ENCODE assay signal across 8 mouse cellular contexts in the genomic region with DNA sequence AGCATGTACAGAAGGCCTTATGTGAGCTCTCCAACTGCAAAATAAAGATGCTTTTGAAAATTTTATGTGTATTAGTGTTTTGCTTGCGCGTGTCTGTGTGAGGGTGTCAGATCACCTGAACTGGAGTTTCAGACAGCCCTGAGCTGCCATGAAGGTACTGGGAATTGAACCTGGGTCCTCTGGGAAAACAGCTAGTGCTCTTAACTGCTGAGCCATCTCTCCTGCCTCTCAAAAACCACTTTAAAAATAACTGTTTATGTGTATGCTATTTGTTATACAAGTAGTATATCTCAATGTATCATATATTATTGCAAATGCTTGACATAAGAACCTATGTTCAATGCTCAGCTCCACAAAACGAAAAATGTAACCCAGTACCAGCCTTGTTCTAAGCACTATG. TPM values are rescaled to one million over a fixed set of nuclear protein-coding genes. Genes with fewer than 3 reads are reported as not detected.
DNase-seq lines count a peak whose midpoint lies in the region; ATAC-seq lines count a peak whose summit lies in the region.

No protein-coding gene starts in this region.

- H3K36me3 ChIP-seq in kidney, embryonic 16.5 days (ENCODE audit: insufficient read depth, low read length) = peaks cover 25% of the 10 kb centered on the region
- peaks cover 31% of the 10 kb centered on the region for H3K36me3 ChIP-seq in embryonic facial prominence, embryonic 14.5 days (ENCODE audit: control insufficient read depth, insufficient read depth, low read length)
- peaks cover 27% of the 10 kb centered on the region for H3K36me3 ChIP-seq in hindbrain, embryonic 14.5 days (replicated peaks; ENCODE audit: control insufficient read depth, insufficient read depth)
- peaks cover 30% of the 10 kb centered on the region for H3K36me3 ChIP-seq in midbrain, embryonic 13.5 days

- no peak overlapping the region for H3K9ac ChIP-seq in kidney, embryonic 16.5 days (replicated peaks; ENCODE audit: low read length)
- H3K9ac ChIP-seq in embryonic facial prominence, embryonic 14.5 days (ENCODE audit: low read depth, low read length) = no peak overlapping the region; the same call in 1 of the 2 replicates
- H3K9ac ChIP-seq in hindbrain, embryonic 14.5 days = peak overlapping the region; percentile 43; the same call in 1 of the 2 replicates
- no peak overlapping the region for H3K9ac ChIP-seq in midbrain, embryonic 13.5 days (replicated peaks)

- no peaks in the 10 kb centered on the region for H3K9me3 ChIP-seq in kidney, embryonic 16.5 days (ENCODE audit: low read length)
- no peaks in the 10 kb centered on the region for H3K9me3 ChIP-seq in embryonic facial prominence, embryonic 14.5 days (ENCODE audit: control insufficient read depth, low read length)
- H3K9me3 ChIP-seq in hindbrain, embryonic 14.5 days (ENCODE audit: control insufficient read depth, low read length) = no peaks in the 10 kb centered on the region
- H3K9me3 ChIP-seq in midbrain, embryonic 13.5 days = no peaks in the 10 kb centered on the region

- H3K27ac ChIP-seq in kidney, embryonic 16.5 days (ENCODE audit: low read length) = no peak overlapping the region
- no peak overlapping the region for H3K27ac ChIP-seq in embryonic facial prominence, embryonic 14.5 days (replicated peaks; ENCODE audit: low read depth, low read length)
- H3K27ac ChIP-seq in hindbrain, embryonic 14.5 days = no peak overlapping the region
- H3K27ac ChIP-seq in midbrain, embryonic 13.5 days = no peak overlapping the region

- ATAC-seq in kidney, embryonic 16.5 days (ENCODE audit: low FRiP score, low TSS enrichment) = no peak
- ATAC-seq in embryonic facial prominence, embryonic 14.5 days (ENCODE audit: low read depth) = no peak
- no peak for ATAC-seq in hindbrain, embryonic 14.5 days (ENCODE audit: low FRiP score)
- no peak for ATAC-seq in midbrain, embryonic 13.5 days

- no peaks in the 10 kb centered on the region for H3K27me3 ChIP-seq in kidney, embryonic 16.5 days (ENCODE audit: insufficient read depth, low read length)
- H3K27me3 ChIP-seq in embryonic facial prominence, embryonic 14.5 days (replicated peaks; ENCODE audit: control insufficient read depth, insufficient read depth, low read length) = no peaks in the 10 kb centered on the region
- H3K27me3 ChIP-seq in hindbrain, embryonic 14.5 days (ENCODE audit: control insufficient read depth, insufficient read depth, low read length) = no peaks in the 10 kb centered on the region
- no peaks in the 10 kb centered on the region for H3K27me3 ChIP-seq in midbrain, embryonic 13.5 days

- DNase-seq in kidney, postnatal 10 days = no peak
- DNase-seq in embryonic facial prominence, embryonic 14.5 days (ENCODE audit: low spot score) = no peak
- no peak for DNase-seq in hindbrain, embryonic 14.5 days (ENCODE audit: low spot score)
- no peak for DNase-seq in adrenal gland, postnatal 10 days
- no peak for DNase-seq in embryo, embryonic 10.5 days (ENCODE audit: low spot score)
- no peak for DNase-seq in right cerebral cortex, postnatal 36 days (ENCODE audit: low spot score in 2 of 2)

- peak overlapping the region; percentile 70; the same call in 1 of the 2 replicates for H3K4me2 ChIP-seq in kidney, embryonic 16.5 days (replicated peaks; ENCODE audit: low read depth, low read length)
- peak overlapping the region; percentile 60 for H3K4me2 ChIP-seq in embryonic facial prominence, embryonic 14.5 days (ENCODE audit: low read depth, low read length)
- peak overlapping the region; percentile 58 for H3K4me2 ChIP-seq in hindbrain, embryonic 14.5 days (replicated peaks)
- H3K4me2 ChIP-seq in midbrain, embryonic 13.5 days (replicated peaks) = peak overlapping the region; percentile 70

- peaks cover 16% of the 10 kb centered on the region for H3K4me1 ChIP-seq in kidney, embryonic 16.5 days (ENCODE audit: insufficient read depth, low read length)
- H3K4me1 ChIP-seq in embryonic facial prominence, embryonic 14.5 days (ENCODE audit: control insufficient read depth, insufficient read depth, low read length) = peaks cover 3% of the 10 kb centered on the region; the same call in 1 of the 2 replicates
- H3K4me1 ChIP-seq in hindbrain, embryonic 14.5 days (replicated peaks; ENCODE audit: control insufficient read depth, insufficient read depth, low read length) = peaks cover 16% of the 10 kb centered on the region
- H3K4me1 ChIP-seq in midbrain, embryonic 13.5 days (replicated peaks) = peaks cover 50% of the 10 kb centered on the region

- WGBS in kidney, embryonic 16.5 days = 59% methylated on average over 3 of the region's 3 CpGs
- WGBS in embryonic facial prominence, embryonic 14.5 days = 59% methylated on average over 3 of the region's 3 CpGs
- WGBS in hindbrain, embryonic 14.5 days = 73% methylated on average over 3 of the region's 3 CpGs
- 75% methylated on average over 3 of the region's 3 CpGs for WGBS in midbrain, embryonic 13.5 days

- no peak overlapping the region; the same call in 1 of the 2 replicates for H3K4me3 ChIP-seq in kidney, embryonic 16.5 days (ENCODE audit: low read length)
- H3K4me3 ChIP-seq in embryonic facial prominence, embryonic 14.5 days (ENCODE audit: low read depth, low read length) = peak overlapping the region; percentile 73
- H3K4me3 ChIP-seq in hindbrain, embryonic 14.5 days (replicated peaks; ENCODE audit: low read length) = peak overlapping the region; percentile 68
- peak overlapping the region; percentile 56 for H3K4me3 ChIP-seq in midbrain, embryonic 13.5 days (replicated peaks)

RNA-seq across cellular contexts. Expression of a gene that starts 0.9 kb away (rescaled TPM):
- polyA plus RNA-seq in kidney, embryonic 16.5 days (2015; fragmentation: Nextera tagmentation; extraction: Ambion mirVana) = 124 and 130 TPM in 2 replicates
- polyA plus RNA-seq in embryonic facial prominence, embryonic 14.5 days (2014; fragmentation: Nextera tagmentation; extraction: Ambion mirVana) = 59.4 and 59.8 TPM in 2 replicates
- 111 and 121 TPM in 2 replicates for polyA plus RNA-seq in hindbrain, embryonic 14.5 days (2014; fragmentation: Nextera tagmentation; extraction: Ambion mirVana)
- polyA plus RNA-seq in midbrain, embryonic 13.5 days (2015; fragmentation: Nextera tagmentation; extraction: Ambion mirVana) = 138 and 168 TPM in 2 replicates
- 100 to 1,000 TPM in 1 of 2 experiments, 10 to 100 TPM in 1; 61.0 to 112 TPM for total RNA-seq in adrenal gland, postnatal 10 days (2021)

RNA-seq across cellular contexts. Expression of a gene that starts 30.2 kb away (rescaled TPM):
- polyA plus RNA-seq in kidney, embryonic 16.5 days (2015; fragmentation: Nextera tagmentation; extraction: Ambion mirVana) = 112 and 126 TPM in 2 replicates
- 33.0 and 37.9 TPM in 2 replicates for polyA plus RNA-seq in embryonic facial prominence, embryonic 14.5 days (2014; fragmentation: Nextera tagmentation; extraction: Ambion mirVana)
- 41.8 and 46.2 TPM in 2 replicates for polyA plus RNA-seq in hindbrain, embryonic 14.5 days (2014; fragmentation: Nextera tagmentation; extraction: Ambion mirVana)
- 116 and 121 TPM in 2 replicates for polyA plus RNA-seq in midbrain, embryonic 13.5 days (2015; fragmentation: Nextera tagmentation; extraction: Ambion mirVana)
- 10 to 100 TPM; 70.8 to 94.5 TPM for total RNA-seq in adrenal gland, postnatal 10 days (2021)

RNA-seq across cellular contexts. Expression of a gene that starts 38.0 kb away (rescaled TPM):
- 22.0 and 23.8 TPM in 2 replicates for polyA plus RNA-seq in kidney, embryonic 16.5 days (2015; fragmentation: Nextera tagmentation; extraction: Ambion mirVana)
- polyA plus RNA-seq in embryonic facial prominence, embryonic 14.5 days (2014; fragmentation: Nextera tagmentation; extraction: Ambion mirVana) = 27.6 and 29.3 TPM in 2 replicates
- polyA plus RNA-seq in hindbrain, embryonic 14.5 days (2014; fragmentation: Nextera tagmentation; extraction: Ambion mirVana) = 45.9 and 47.5 TPM in 2 replicates
- 33.7 and 36.4 TPM in 2 replicates for polyA plus RNA-seq in midbrain, embryonic 13.5 days (2015; fragmentation: Nextera tagmentation; extraction: Ambion mirVana)
- 10 to 100 TPM; 38.3 to 44.9 TPM for total RNA-seq in adrenal gland, postnatal 10 days (2021)

RNA-seq across cellular contexts. Expression of a gene that starts 52.1 kb away (rescaled TPM):
- 0.63 and 0.97 TPM in 2 replicates for polyA plus RNA-seq in kidney, embryonic 16.5 days (2015; fragmentation: Nextera tagmentation; extraction: Ambion mirVana)
- 2.2 and 2.4 TPM in 2 replicates for polyA plus RNA-seq in embryonic facial prominence, embryonic 14.5 days (2014; fragmentation: Nextera tagmentation; extraction: Ambion mirVana)
- polyA plus RNA-seq in hindbrain, embryonic 14.5 days (2014; fragmentation: Nextera tagmentation; extraction: Ambion mirVana) = 0.62 and 0.80 TPM in 2 replicates
- 0.54 TPM in 2 replicates for polyA plus RNA-seq in midbrain, embryonic 13.5 days (2015; fragmentation: Nextera tagmentation; extraction: Ambion mirVana)
- 1 to 10 TPM; 4.5 to 4.9 TPM for total RNA-seq in adrenal gland, postnatal 10 days (2021)
